9 mouse cellular contexts compared by ENCODE assay signal in the genomic region with DNA sequence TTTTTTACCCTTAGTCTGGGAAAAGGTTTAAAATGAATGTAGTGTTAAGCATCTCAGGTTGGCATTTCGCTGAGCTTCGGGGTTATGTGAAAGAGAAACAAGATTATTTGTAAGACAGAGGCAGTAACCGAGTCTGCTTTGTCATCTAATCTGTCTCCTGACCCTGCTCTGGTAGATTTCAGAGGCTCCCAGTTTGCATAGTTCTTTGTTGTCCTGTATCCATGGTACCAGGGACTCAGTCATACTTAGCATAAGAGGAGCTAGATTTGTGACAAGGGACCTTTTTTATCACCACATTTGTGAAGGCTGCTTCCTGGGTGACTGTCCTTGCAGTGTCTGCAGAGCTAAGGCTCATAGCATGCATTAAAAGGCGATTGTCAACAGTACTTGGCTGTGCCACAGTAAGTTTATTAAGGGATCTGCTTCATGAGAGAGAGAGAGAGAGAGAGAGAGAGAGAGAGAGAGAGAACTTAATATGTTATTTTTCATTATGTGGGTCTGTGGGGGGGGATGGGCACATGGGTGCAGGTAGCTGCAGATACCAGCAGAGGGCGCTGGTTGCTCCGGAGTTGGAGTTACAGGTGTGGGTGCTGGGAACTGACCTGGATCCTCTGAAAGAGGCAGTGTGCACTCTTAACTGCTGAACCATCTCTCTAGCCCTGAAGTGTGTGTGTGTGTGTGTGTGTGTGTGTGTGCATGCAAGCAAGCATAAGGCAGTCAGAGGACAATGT. TPM values are rescaled to one million over a fixed set of nuclear protein-coding genes. Genes with fewer than 3 reads are reported as not detected.
DNase-seq lines count a peak whose midpoint lies in the region; ATAC-seq lines count a peak whose summit lies in the region.
"Had no signal": no experiment of that assay in that cellular context is flagged by ENCODE, and none has a peak within 500 bp of the region (broad histone marks: within the 10 kb centered on the region; RNA-seq: fewer than 3 reads in every experiment).

No protein-coding gene starts in this region.

- H3K9me3 ChIP-seq in heart, embryonic 14.5 days (ENCODE audit: control insufficient read depth, low read length): 0 out of 2 replicates have a peak, but pooled peaks cover 3% of the 10 kb centered on the region
- no peaks in the 10 kb centered on the region for H3K9me3 ChIP-seq in forebrain, embryonic 11.5 days (ENCODE audit: control insufficient read depth, low read length)
- no peaks in the 10 kb centered on the region for H3K9me3 ChIP-seq in midbrain, embryonic 13.5 days

- no peak for DNase-seq in heart, adult 11 months
- peak; percentile 73 for DNase-seq in CD4-positive, CD25-positive, alpha-beta regulatory T cell, adult 2 months (ENCODE audit: low read depth, low spot score)
- DNase-seq in forebrain, embryonic 11.5 days (ENCODE audit: low spot score): peak; percentile 41
- no peak for DNase-seq in urinary bladder, postnatal 25 days (ENCODE audit: low spot score)
- no peak for DNase-seq in layer of hippocampus, postnatal 14 days (ENCODE audit: low spot score in 2 of 2)
- DNase-seq in right cerebral cortex, postnatal 25 days: no peak

- no peaks in the 10 kb centered on the region for H3K36me3 ChIP-seq in heart, embryonic 14.5 days (ENCODE audit: control insufficient read depth, insufficient read depth, low read length)
- no peaks in the 10 kb centered on the region for H3K36me3 ChIP-seq in forebrain, embryonic 11.5 days (ENCODE audit: control insufficient read depth, insufficient read depth, low read length)
- H3K36me3 ChIP-seq in midbrain, embryonic 13.5 days: no peaks in the 10 kb centered on the region

- no peak overlapping the region for H3K9ac ChIP-seq in heart, embryonic 14.5 days (ENCODE audit: low read length)
- H3K9ac ChIP-seq in forebrain, embryonic 11.5 days (ENCODE audit: low read length): peak overlapping the region; percentile 23; the same call in 1 of the 2 replicates
- H3K9ac ChIP-seq in midbrain, embryonic 13.5 days (replicated peaks): no peak overlapping the region

- H3K4me2 ChIP-seq in heart, embryonic 14.5 days (ENCODE audit: low read length): peak overlapping the region; percentile 59
- 0 out of 2 replicates have a peak overlapping the region, but pooled peaks have one; percentile 24 for H3K4me2 ChIP-seq in forebrain, embryonic 11.5 days (ENCODE audit: low read depth, low read length, severe bottlenecking)
- H3K4me2 ChIP-seq in midbrain, embryonic 13.5 days (replicated peaks): peak overlapping the region; percentile 25; the same call in 1 of the 2 replicates

- peaks cover 17 to 26% of the 10 kb centered on the region in 2 experiments for H3K4me1 ChIP-seq in heart, embryonic 14.5 days (ENCODE audit: control insufficient read depth in 2 of 2, insufficient read depth in 2 of 2, low read length in 2 of 2)
- H3K4me1 ChIP-seq in forebrain, embryonic 11.5 days (replicated peaks; ENCODE audit: control insufficient read depth, insufficient read depth, low read length): peaks cover 23% of the 10 kb centered on the region
- H3K4me1 ChIP-seq in midbrain, embryonic 13.5 days (replicated peaks): peaks cover 62% of the 10 kb centered on the region

- no peak for ATAC-seq in heart, embryonic 14.5 days (ENCODE audit: insufficient number of reproducible peaks, insufficient read depth, low FRiP score, low read depth)
- ATAC-seq in forebrain, embryonic 11.5 days (replicated peaks; ENCODE audit: low FRiP score): no peak
- ATAC-seq in midbrain, embryonic 13.5 days: no peak

- no peak overlapping the region for H3K27ac ChIP-seq in heart, embryonic 14.5 days (replicated peaks in 1 of 2; ENCODE audit: control insufficient read depth in 1 of 2, insufficient read depth in 1 of 2, low read depth in 2 of 2, low read length in 2 of 2)
- H3K27ac ChIP-seq in forebrain, embryonic 11.5 days (ENCODE audit: low read depth, low read length): no peak overlapping the region
- peak overlapping the region; percentile 72 for H3K27ac ChIP-seq in midbrain, embryonic 13.5 days

- peaks cover 14% of the 10 kb centered on the region for H3K27me3 ChIP-seq in heart, embryonic 14.5 days (ENCODE audit: control insufficient read depth, insufficient read depth, low read length)
- no peaks in the 10 kb centered on the region; the same call in 1 of the 2 replicates for H3K27me3 ChIP-seq in forebrain, embryonic 11.5 days (ENCODE audit: control insufficient read depth, insufficient read depth, low read length)
- no peaks in the 10 kb centered on the region for H3K27me3 ChIP-seq in midbrain, embryonic 13.5 days

- 38% methylated on average over 6 of the region's 6 CpGs for WGBS in heart, embryonic 14.5 days
- 47% methylated on average over 6 of the region's 6 CpGs for WGBS in forebrain, embryonic 11.5 days
- 45% methylated on average over 6 of the region's 6 CpGs for WGBS in midbrain, embryonic 13.5 days

- peak overlapping the region in 1 of 2 experiments; percentile 12; a peak in 1 of 4 replicates for H3K4me3 ChIP-seq in heart, embryonic 14.5 days (ENCODE audit: control insufficient read depth in 1 of 2, insufficient read depth in 1 of 2, low read depth in 1 of 2, low read length in 2 of 2)
- no peak overlapping the region for H3K4me3 ChIP-seq in forebrain, embryonic 11.5 days (ENCODE audit: low read depth, low read length)
- no peak overlapping the region for H3K4me3 ChIP-seq in midbrain, embryonic 13.5 days (replicated peaks)

RNA-seq across cellular contexts. Expression of a gene that starts 3.3 kb away (rescaled TPM):
- polyA plus RNA-seq in heart, embryonic 14.5 days (2014; fragmentation: Nextera tagmentation; extraction: Ambion mirVana): not detected in 2 replicates
- 0.24 and 0.73 TPM in 2 replicates for polyA plus RNA-seq in forebrain, embryonic 11.5 days (2014; fragmentation: Nextera tagmentation; extraction: Ambion mirVana)
- polyA plus RNA-seq in midbrain, embryonic 13.5 days (2015; fragmentation: Nextera tagmentation; extraction: Ambion mirVana): 0.11 TPM in 1 of 2 replicates, not detected in the other
- total RNA-seq in layer of hippocampus, postnatal 14 days (2021): 1 to 10 TPM; 2.0 to 2.1 TPM
- polyA plus RNA-seq: liver, embryonic 16.5 days had no signal

Comparison
In these comparisons a context has a peak if more than half of its experiments do, and no peak if none do; other contexts are left out.
1. DNase-seq: peak in CD4-positive, CD25-positive, alpha-beta regulatory T cell, adult 2 months (single experiment) and forebrain, embryonic 11.5 days (single experiment); none in heart, adult 11 months (single experiment), urinary bladder, postnatal 25 days (single experiment), layer of hippocampus, postnatal 14 days (0 of 2) and right cerebral cortex, postnatal 25 days (single experiment).
2. Peak in every context shown above with its lines, with median percentiles within 50 percentile points of each other: H3K4me2 ChIP-seq.